Mouse (Mus musculus) stomach, embryonic 15.5 days (tissue): ENCODE results near the gene Cyp2c23. TPM values are rescaled to one million over a fixed set of nuclear protein-coding genes. Genes with fewer than 3 reads are reported as not detected.
A peak's percentile ranks its signal among the peaks of the same experiment; 100 is the strongest.

Experiments
- ATAC-seq: fragments of 200-750 bp; cut with Nextera tagmentation; 2 replicates; pipeline ENCODE4 v1.8.0; 2017; ENCODE audit warnings: low read depth, moderate number of reproducible peaks, moderate TSS enrichment; ENCODE audit not compliant: insufficient read depth, low FRiP score
- H3K27ac ChIP-seq: fragments of 300-500 bp; sonication (generic); 2 replicates; pipeline ENCODE4 v1.5.1; 2015; ENCODE audit warnings: mild to moderate bottlenecking, inconsistent platforms
- H3K27me3 ChIP-seq: fragments of 300-500 bp; sonication (generic); replicated peaks from 2 replicates; pipeline ENCODE4 v1.6.1; 2015; ENCODE audit warnings: inconsistent platforms
- H3K36me3 ChIP-seq: fragments of 300-500 bp; sonication (generic); 2 replicates; pipeline ENCODE4 v1.6.1; 2015; ENCODE audit warnings: inconsistent platforms
- H3K4me1 ChIP-seq: fragments of 300-500 bp; sonication (generic); 2 replicates; pipeline ENCODE4 v1.6.1; 2015; ENCODE audit warnings: inconsistent platforms
- H3K4me2 ChIP-seq: fragments of 300-500 bp; sonication (generic); 2 replicates; pipeline ENCODE4 v1.6.1; 2015; ENCODE audit warnings: mild to moderate bottlenecking, inconsistent platforms
- H3K4me3 ChIP-seq: fragments of 300-500 bp; sonication (generic); replicated peaks from 2 replicates; pipeline ENCODE4 v1.5.1; 2015; ENCODE audit warnings: inconsistent platforms
- H3K9ac ChIP-seq: fragments of 300-500 bp; sonication (generic); 2 replicates; pipeline ENCODE4 v1.6.1; 2015; ENCODE audit warnings: inconsistent platforms
- H3K9me3 ChIP-seq: fragments of 300-500 bp; sonication (generic); 2 replicates; pipeline ENCODE4 v1.6.1; 2016; ENCODE audit warnings: inconsistent platforms
- whole genome bisulfite sequencing: fragments of 180-500 bp; shearing (Covaris S2); methylation state at CpG from one replicate; pipeline ENCODE4 v1.1.7; 2015; 5-methylcytosine and 5-hydroxymethylcytosine counted together
- polyA plus RNA-seq: library from polyadenylated mRNA; unstranded; fragments of >200 nt; fragmentation: Nextera tagmentation; extraction: Ambion mirVana; gene quantifications from 2 replicates; pipeline ENCODE4 v1.2.1, GENCODE M21; 2015

Cyp2c23 gene
- polyA plus RNA-seq, 1 experiment from 2014 or later: 3.4 TPM

DNA sequence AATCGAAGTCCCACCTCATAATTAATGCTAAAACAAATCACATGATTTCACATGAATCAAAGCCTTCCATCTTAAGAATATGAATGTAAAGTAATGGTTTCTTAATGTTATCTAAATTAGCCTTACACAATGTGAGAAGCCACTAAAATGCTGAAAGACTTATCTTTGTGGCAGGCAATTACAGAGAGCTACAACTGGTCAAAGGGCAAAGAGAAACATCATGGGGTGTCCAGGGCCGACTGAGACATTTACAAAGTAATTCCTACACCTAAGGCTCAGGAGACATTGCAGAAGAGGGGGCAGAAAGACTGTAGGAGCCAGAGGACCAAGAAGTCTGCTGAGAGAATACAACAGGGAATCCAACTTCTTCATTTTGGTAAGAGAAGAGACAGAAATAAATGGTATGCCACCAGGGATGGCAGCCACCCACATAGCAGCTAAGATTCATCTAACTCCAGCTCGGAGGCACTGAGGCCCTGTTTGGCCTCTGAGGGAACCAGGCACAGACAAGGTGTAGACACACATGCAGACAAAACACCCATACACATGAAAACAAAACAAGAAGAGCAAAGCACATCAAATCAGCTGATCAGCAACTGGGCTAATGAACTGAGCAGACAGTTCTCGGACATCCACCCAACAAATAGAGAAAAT is 26.3 kb upstream of the Cyp2c23 start:
- 71% methylated on average over 4 of the region's 4 CpGs for WGBS
- Histone ChIP-seq H3K4me3 (no peak overlapping the region), H3K27me3 (no peaks in the 10 kb centered on the region), H3K36me3 (peaks cover 30% of the 10 kb centered on the region), H3K9me3 (no peaks in the 10 kb centered on the region), H3K27ac (no peak overlapping the region), H3K4me2 (no peak overlapping the region), H3K4me1 (no peaks in the 10 kb centered on the region), H3K9ac (no peak overlapping the region)
- ATAC-seq: no peak

DNA sequence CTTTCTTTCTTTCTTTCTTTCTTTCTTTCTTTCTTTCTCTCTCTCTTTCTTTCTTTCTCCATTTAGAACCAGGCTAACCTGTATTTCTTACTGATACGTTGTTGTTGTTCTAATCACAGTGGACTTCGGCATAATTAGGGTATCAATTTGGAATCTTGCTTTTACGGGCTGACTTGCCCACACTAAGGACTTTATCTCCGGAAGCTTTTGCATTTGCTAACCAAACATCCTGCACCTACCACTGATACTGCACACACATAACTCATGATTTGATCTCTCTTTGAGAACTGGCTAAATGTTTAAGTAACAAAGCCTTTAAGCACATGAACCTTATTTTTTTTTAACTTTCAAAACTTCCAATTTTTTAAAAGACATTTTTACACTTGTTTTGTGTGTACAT is 21.4 kb upstream of the Cyp2c23 start:
- no peaks in the 10 kb centered on the region for H3K9me3 ChIP-seq
- no peaks in the 10 kb centered on the region for H3K27me3 ChIP-seq
- no peak overlapping the region for H3K9ac ChIP-seq
- ATAC-seq: peak; percentile 39; the same call in 1 of the 2 replicates
- H3K4me3 ChIP-seq: no peak overlapping the region
- H3K36me3 ChIP-seq: peaks cover 20% of the 10 kb centered on the region
- H3K4me1 ChIP-seq: no peaks in the 10 kb centered on the region
- no peak overlapping the region for H3K4me2 ChIP-seq
- no peak overlapping the region for H3K27ac ChIP-seq
- WGBS: 55% methylated on average over 4 of the region's 4 CpGs

GRCm38 (mm10) chr19:44049282-44049681 is 20.3 kb upstream of the Cyp2c23 start:
- Histone ChIP-seq H3K27me3 (no peaks in the 10 kb centered on the region), H3K9me3 (no peaks in the 10 kb centered on the region), H3K4me2 (no peak overlapping the region), H3K36me3 (peaks cover 17% of the 10 kb centered on the region), H3K4me1 (no peaks in the 10 kb centered on the region), H3K9ac (no peak overlapping the region), H3K27ac (no peak overlapping the region), H3K4me3 (no peak overlapping the region)
- WGBS: 54% methylated on average over 3 of the region's 3 CpGs
- no peak for ATAC-seq

DNA sequence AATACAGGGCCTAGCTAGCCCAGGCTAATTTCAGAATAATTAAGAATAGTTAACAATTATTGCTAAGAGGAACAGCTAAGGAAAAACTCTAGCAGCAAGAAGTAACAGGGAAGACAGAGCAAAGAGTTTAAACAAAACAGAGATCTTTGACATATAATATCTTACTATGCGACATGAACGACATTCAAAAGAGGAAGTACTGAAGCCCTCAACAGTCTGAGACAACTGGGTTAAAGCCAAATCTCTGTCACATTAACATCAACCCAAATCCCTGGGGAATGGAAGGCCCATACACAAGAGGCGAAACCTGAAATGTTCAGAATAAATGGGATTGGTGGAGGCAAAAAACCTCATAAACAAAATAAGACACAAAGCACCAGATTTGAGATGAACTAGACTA is 16.8 kb upstream of the Cyp2c23 start:
- ATAC-seq: no peak
- H3K4me3 ChIP-seq: no peak overlapping the region
- no peak overlapping the region for H3K27ac ChIP-seq
- peaks cover 12% of the 10 kb centered on the region for H3K36me3 ChIP-seq
- no peak overlapping the region for H3K4me2 ChIP-seq
- H3K27me3 ChIP-seq: no peaks in the 10 kb centered on the region
- 72% methylated on average over 3 of the region's 3 CpGs for WGBS
- H3K9me3 ChIP-seq: no peaks in the 10 kb centered on the region
- H3K9ac ChIP-seq: no peak overlapping the region
- no peaks in the 10 kb centered on the region for H3K4me1 ChIP-seq

GRCm38 (mm10) chr19:44042121-44042520 is 13.1 kb upstream of the Cyp2c23 start:
- no peaks in the 10 kb centered on the region for H3K4me1 ChIP-seq
- H3K9ac ChIP-seq: no peak overlapping the region
- no peak for ATAC-seq
- no peak overlapping the region for H3K4me3 ChIP-seq
- H3K27me3 ChIP-seq: no peaks in the 10 kb centered on the region
- no peak overlapping the region for H3K27ac ChIP-seq
- H3K36me3 ChIP-seq: peaks cover 22% of the 10 kb centered on the region
- H3K4me2 ChIP-seq: no peak overlapping the region
- H3K9me3 ChIP-seq: no peaks in the 10 kb centered on the region
- 85% methylated on average over 5 of the region's 5 CpGs for WGBS

- ATAC-seq: no peak
- Histone ChIP-seq H3K27me3 (no peaks in the 10 kb centered on the region), H3K4me1 (no peaks in the 10 kb centered on the region), H3K4me3 (no peak overlapping the region), H3K36me3 (peaks cover 7% of the 10 kb centered on the region), H3K9ac (no peak overlapping the region), H3K9me3 (no peaks in the 10 kb centered on the region), H3K4me2 (no peak overlapping the region), H3K27ac (no peak overlapping the region)
- WGBS: 88% methylated on average over 5 of the region's 5 CpGs
Measured at GRCm38 (mm10) chr19:44033396-44033795, 4.4 kb upstream of the Cyp2c23 start.

DNA sequence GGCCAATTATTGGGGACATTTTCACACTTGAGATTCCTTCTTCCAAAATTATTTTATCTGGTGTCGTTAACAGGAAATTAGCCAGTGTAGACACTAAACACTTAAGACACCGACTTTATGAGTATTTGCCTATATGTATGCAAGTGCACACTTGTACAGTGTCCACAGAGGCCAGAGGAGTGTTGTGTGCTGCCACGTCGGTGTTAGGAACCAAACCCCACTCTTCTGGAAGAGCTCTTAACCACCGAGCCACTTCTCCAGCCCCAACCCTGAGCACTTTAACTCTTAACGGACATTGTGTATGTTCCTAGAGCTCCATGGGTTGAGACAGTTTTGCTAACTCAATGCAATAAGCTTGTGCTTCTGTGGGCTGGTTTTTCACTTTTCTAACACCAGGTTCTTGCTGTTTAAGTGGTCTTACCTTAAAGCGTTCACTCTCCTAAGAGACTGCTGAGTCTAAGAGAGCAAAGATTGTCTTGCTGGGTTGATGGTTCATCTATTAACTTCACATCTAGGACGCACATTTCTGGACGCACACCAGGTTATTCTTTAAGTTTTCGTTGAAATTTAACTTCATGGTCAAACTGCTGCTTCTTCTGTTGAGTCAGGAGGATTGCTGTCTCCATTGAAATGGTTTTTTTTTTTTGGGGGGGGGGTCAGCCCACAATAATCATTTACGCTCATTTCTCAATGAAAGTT is 3.2 kb upstream of the Cyp2c23 start:
- Histone ChIP-seq H3K4me3 (no peak overlapping the region), H3K36me3 (peaks cover 5% of the 10 kb centered on the region; the same call in 1 of the 2 replicates), H3K27ac (no peak overlapping the region), H3K9me3 (no peaks in the 10 kb centered on the region), H3K4me1 (no peaks in the 10 kb centered on the region), H3K27me3 (no peaks in the 10 kb centered on the region), H3K4me2 (no peak overlapping the region), H3K9ac (no peak overlapping the region)
- no peak for ATAC-seq
- 85% methylated on average over 11 of the region's 11 CpGs for WGBS

GRCm38 (mm10) chr19:44030024-44030423 is 1.0 kb upstream of the Cyp2c23 start:
- Histone ChIP-seq H3K4me3 (no peak overlapping the region), H3K9ac (no peak overlapping the region), H3K27ac (no peak overlapping the region), H3K36me3 (no peaks in the 10 kb centered on the region), H3K4me2 (no peak overlapping the region), H3K4me1 (no peaks in the 10 kb centered on the region), H3K27me3 (no peaks in the 10 kb centered on the region), H3K9me3 (no peaks in the 10 kb centered on the region)
- ATAC-seq: peak; percentile 60
- 78% methylated on average over 5 of the region's 5 CpGs for WGBS

GRCm38 (mm10) chr19:44026956-44027530 is 2.0 kb downstream of the Cyp2c23 start:
- H3K4me1 ChIP-seq: no peaks in the 10 kb centered on the region
- no peaks in the 10 kb centered on the region for H3K36me3 ChIP-seq
- no peak for ATAC-seq
- 62% methylated on average over 8 of the region's 8 CpGs for WGBS
- H3K4me2 ChIP-seq: no peak overlapping the region
- no peak overlapping the region for H3K27ac ChIP-seq
- H3K9ac ChIP-seq: no peak overlapping the region
- no peak overlapping the region for H3K4me3 ChIP-seq
- no peaks in the 10 kb centered on the region for H3K27me3 ChIP-seq
- H3K9me3 ChIP-seq: no peaks in the 10 kb centered on the region

GRCm38 (mm10) chr19:44024921-44025585 is 4.0 kb downstream of the Cyp2c23 start:
- H3K4me1 ChIP-seq: no peaks in the 10 kb centered on the region
- no peak for ATAC-seq

DNA sequence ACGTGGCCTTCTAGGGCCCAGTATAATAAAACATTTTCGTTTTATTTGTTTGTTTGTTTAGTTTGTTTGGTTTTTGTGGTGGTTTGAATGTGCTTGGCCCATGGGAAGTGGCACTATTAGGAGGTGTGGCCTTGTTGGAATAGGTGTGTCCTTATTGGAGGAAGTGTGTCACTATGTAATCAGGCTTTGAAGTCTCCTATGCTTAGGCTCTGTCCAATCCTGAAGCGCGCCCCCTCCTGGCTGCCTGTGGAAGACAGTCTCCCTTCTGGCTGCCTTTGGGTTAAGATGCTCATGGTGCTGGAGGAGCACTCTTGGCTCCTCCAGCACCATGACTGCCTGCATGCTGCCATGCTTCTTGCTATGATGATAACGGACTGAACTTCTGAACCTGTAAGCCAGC is 5.9 kb downstream of the Cyp2c23 start:
- no peaks in the 10 kb centered on the region for H3K9me3 ChIP-seq
- H3K4me2 ChIP-seq: no peak overlapping the region
- H3K4me1 ChIP-seq: no peaks in the 10 kb centered on the region
- no peak overlapping the region for H3K27ac ChIP-seq
- H3K4me3 ChIP-seq: no peak overlapping the region
- H3K27me3 ChIP-seq: no peaks in the 10 kb centered on the region
- 67% methylated on average over 5 of the region's 5 CpGs for WGBS
- no peaks in the 10 kb centered on the region for H3K36me3 ChIP-seq
- no peak for ATAC-seq
- no peak overlapping the region for H3K9ac ChIP-seq

More at GRCm38 (mm10) chr19:44024921-44025585, 4.0 kb downstream of the Cyp2c23 start:
- no peak overlapping the region for H3K27ac ChIP-seq
- H3K9ac ChIP-seq: no peak overlapping the region
- WGBS: 81% methylated on average over 13 of the region's 13 CpGs
- no peaks in the 10 kb centered on the region for H3K9me3 ChIP-seq
- no peak overlapping the region for H3K4me3 ChIP-seq
- H3K27me3 ChIP-seq: no peaks in the 10 kb centered on the region
- H3K36me3 ChIP-seq: no peaks in the 10 kb centered on the region
- no peak overlapping the region for H3K4me2 ChIP-seq

- no peak; the same call in 1 of the 2 replicates for ATAC-seq
- 75% methylated on average over 4 of the region's 4 CpGs for WGBS
- Histone ChIP-seq H3K4me1 (no peaks in the 10 kb centered on the region), H3K27me3 (no peaks in the 10 kb centered on the region), H3K36me3 (no peaks in the 10 kb centered on the region), H3K9me3 (no peaks in the 10 kb centered on the region), H3K4me3 (no peak overlapping the region), H3K9ac (no peak overlapping the region), H3K27ac (no peak overlapping the region), H3K4me2 (no peak overlapping the region)
Measured at GRCm38 (mm10) chr19:44021502-44021901, 7.5 kb downstream of the Cyp2c23 start.
